Mouse (Mus musculus) MN1 (cell line): ENCODE data around the gene Krt71.

ENCODE experiments used
- DNase-seq: peaks from one replicate; pipeline ENCODE4 v3.0.0-alpha.2; 2016; ENCODE audit warnings: low spot score

The Krt71 gene

DNA sequence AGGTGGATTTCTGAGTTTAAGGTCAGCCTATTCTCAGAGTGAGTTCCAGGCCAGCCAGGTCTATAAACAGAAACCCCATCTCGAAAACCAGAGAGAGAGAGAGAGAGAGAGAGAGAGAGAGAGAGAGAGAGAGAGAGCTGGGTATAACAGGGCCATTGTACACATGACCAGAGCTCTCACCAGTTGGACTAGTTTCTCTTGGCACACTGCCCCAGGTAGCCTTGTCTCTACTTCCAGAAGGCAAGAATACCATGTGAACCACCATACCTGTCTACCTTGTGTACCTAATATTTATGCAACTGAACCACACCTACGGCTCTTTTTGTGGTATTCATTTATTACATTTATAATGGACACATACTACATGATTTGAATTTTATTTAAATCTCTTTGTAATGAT lies 54.7 kb downstream of the Krt71 start:
- DNase-seq, result no peak
